Mouse (Mus musculus) neural tube, embryonic 15.5 days (tissue): ENCODE data around the gene Prap1. TPM values are rescaled to one million over a fixed set of nuclear protein-coding genes. Genes with fewer than 3 reads are reported as not detected.

Source experiments
- ATAC-seq: fragments of 200-750 bp; cut with Nextera tagmentation; 2 replicates; pipeline ENCODE4 v1.8.0; 2017; ENCODE audit warnings: mild to moderate bottlenecking, moderate TSS enrichment, moderate library complexity; ENCODE audit not compliant: low FRiP score
- H3K27ac ChIP-seq: fragments of 300-500 bp; sonication (generic); replicated peaks from 2 replicates; pipeline ENCODE4 v1.5.1; 2015; ENCODE audit warnings: mild to moderate bottlenecking, inconsistent platforms
- H3K27me3 ChIP-seq: fragments of 300-500 bp; sonication (generic); replicated peaks from 2 replicates; pipeline ENCODE4 v1.6.1; 2015; ENCODE audit warnings: inconsistent platforms
- H3K36me3 ChIP-seq: fragments of 300-500 bp; sonication (generic); 2 replicates; pipeline ENCODE4 v1.6.1; 2015; ENCODE audit warnings: inconsistent platforms
- H3K4me1 ChIP-seq: fragments of 300-500 bp; sonication (generic); 2 replicates; pipeline ENCODE4 v1.6.1; 2015; ENCODE audit warnings: inconsistent platforms
- H3K4me2 ChIP-seq: fragments of 300-500 bp; sonication (generic); 2 replicates; pipeline ENCODE4 v1.6.1; 2015; ENCODE audit warnings: inconsistent platforms, mild to moderate bottlenecking, moderate library complexity
- H3K4me3 ChIP-seq: fragments of 300-500 bp; sonication (generic); replicated peaks from 2 replicates; pipeline ENCODE4 v1.5.1; 2015; ENCODE audit warnings: mild to moderate bottlenecking, inconsistent platforms
- H3K9ac ChIP-seq: fragments of 300-500 bp; sonication (generic); replicated peaks from 2 replicates; pipeline ENCODE4 v1.6.1; 2015; ENCODE audit warnings: mild to moderate bottlenecking, inconsistent platforms
- H3K9me3 ChIP-seq: fragments of 300-500 bp; sonication (generic); replicated peaks from 2 replicates; pipeline ENCODE4 v1.6.1; 2016; ENCODE audit warnings: inconsistent platforms
- WGBS: fragments of 180-500 bp; shearing (Covaris S2); methylation state at CpG from one replicate; pipeline ENCODE4 v1.1.7; 2015; ENCODE audit warnings: mixed read lengths; 5-methylcytosine and 5-hydroxymethylcytosine counted together
- polyA plus RNA-seq: library from polyadenylated mRNA; unstranded; fragments of >200 nt; fragmentation: Nextera tagmentation; extraction: Ambion mirVana; gene quantifications from 2 replicates; pipeline ENCODE4 v1.2.1, GENCODE M21; 2015

Prap1 gene
- polyA plus RNA-seq, 1 experiment from 2014 or later = not detected

DNA sequence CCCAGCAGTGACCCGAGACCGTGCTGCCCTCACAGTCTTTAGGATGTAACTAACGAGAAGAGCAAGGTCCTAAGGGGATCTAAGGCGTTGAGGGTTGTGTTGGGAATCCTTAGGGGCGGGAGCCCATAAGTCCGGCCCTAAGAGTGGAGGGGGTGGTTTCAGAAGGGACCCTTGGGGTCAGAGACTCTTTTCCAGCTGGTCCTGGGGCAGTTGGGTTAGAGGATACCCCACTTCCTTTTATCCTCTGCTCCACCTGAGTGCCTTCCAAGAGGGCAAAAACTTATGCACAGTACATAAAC lies 31.4 kb upstream of the Prap1 start:
- Histone ChIP-seq H3K4me1 (peaks cover 45% of the 10 kb centered on the region), H3K36me3 (no peaks in the 10 kb centered on the region), H3K27me3 (peaks cover 11% of the 10 kb centered on the region; the same call in 1 of the 2 replicates), H3K27ac (peak overlapping the region; percentile 45; the same call in 1 of the 2 replicates), H3K4me2 (peak overlapping the region; percentile 88), H3K4me3 (peak overlapping the region; percentile 39), H3K9me3 (no peaks in the 10 kb centered on the region), H3K9ac (peak overlapping the region; percentile 51)
- ATAC-seq = no peak
- 1% methylated on average over 6 of the region's 6 CpGs for WGBS

DNA sequence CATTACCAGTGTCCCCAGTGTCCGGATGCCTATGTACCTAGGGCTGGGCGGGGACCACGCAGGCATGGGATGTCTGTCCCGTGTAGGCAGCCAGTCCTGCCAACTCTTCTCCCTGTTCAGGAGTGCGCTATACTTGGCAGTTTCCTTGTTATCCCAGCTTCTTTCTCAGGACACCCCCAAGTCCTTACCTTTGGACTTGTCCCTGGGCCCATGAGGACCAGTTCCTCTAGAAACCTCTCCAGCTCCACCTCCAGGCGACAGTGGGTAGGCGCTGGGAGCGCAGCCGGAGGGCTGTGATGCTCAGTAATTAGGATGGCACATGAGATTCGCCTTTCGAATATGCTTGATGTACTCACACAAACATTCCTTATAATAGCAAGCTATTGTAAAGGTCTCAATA lies 30.9 kb upstream of the Prap1 start:
- Histone ChIP-seq H3K9me3 (no peaks in the 10 kb centered on the region), H3K36me3 (no peaks in the 10 kb centered on the region), H3K4me3 (no peak overlapping the region), H3K4me2 (no peak overlapping the region), H3K4me1 (peaks cover 42% of the 10 kb centered on the region), H3K27me3 (peaks cover 11% of the 10 kb centered on the region; the same call in 1 of the 2 replicates), H3K9ac (no peak overlapping the region), H3K27ac (no peak overlapping the region)
- ATAC-seq = no peak
- 5% methylated on average over 11 of the region's 11 CpGs for WGBS

DNA sequence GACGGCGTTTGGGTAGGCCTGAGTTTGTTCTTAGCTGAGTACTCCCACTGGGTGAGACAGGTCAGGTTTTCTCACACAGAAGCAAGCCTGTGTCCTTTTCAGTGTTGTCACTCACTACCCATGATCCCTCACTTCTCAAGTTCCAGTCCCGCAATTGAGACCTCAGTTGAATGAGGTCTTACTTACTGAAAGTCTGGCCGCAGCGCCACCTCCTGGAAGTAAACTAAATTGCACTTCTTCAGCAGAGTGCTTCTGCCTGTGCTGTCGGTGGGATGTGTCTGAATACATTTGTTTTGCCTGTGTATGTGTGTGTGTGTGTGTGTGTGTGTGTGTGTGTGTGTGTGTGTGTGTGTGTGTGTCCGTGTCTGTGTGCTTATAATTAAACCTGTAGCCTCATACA lies 30.1 kb upstream of the Prap1 start:
- Histone ChIP-seq H3K4me2 (no peak overlapping the region), H3K4me1 (peaks cover 35% of the 10 kb centered on the region), H3K27me3 (peaks cover 11% of the 10 kb centered on the region; the same call in 1 of the 2 replicates), H3K36me3 (no peaks in the 10 kb centered on the region), H3K9ac (no peak overlapping the region), H3K27ac (no peak overlapping the region), H3K4me3 (no peak overlapping the region), H3K9me3 (no peaks in the 10 kb centered on the region)
- no peak for ATAC-seq
- 21% methylated on average over 7 of the region's 7 CpGs for WGBS

GRCm38 (mm10) chr7:140067397-140067796 lies 25.8 kb upstream of the Prap1 start:
- Histone ChIP-seq H3K36me3 (peaks cover 34% of the 10 kb centered on the region), H3K27ac (no peak overlapping the region), H3K9ac (no peak overlapping the region), H3K27me3 (peaks cover 14% of the 10 kb centered on the region; the same call in 1 of the 2 replicates), H3K4me3 (no peak overlapping the region), H3K4me1 (no peaks in the 10 kb centered on the region), H3K9me3 (no peaks in the 10 kb centered on the region), H3K4me2 (no peak overlapping the region)
- no peak for ATAC-seq
- WGBS = 75% methylated on average over 6 of the region's 6 CpGs

GRCm38 (mm10) chr7:140070042-140070711 lies 23.0 kb upstream of the Prap1 start:
- Histone ChIP-seq H3K4me2 (peak overlapping the region; percentile 42), H3K36me3 (peaks cover 50% of the 10 kb centered on the region), H3K9me3 (no peaks in the 10 kb centered on the region), H3K4me3 (peak overlapping the region; percentile 12; the same call in 1 of the 2 replicates), H3K4me1 (no peaks in the 10 kb centered on the region), H3K9ac (peak overlapping the region; percentile 23; the same call in 1 of the 2 replicates), H3K27ac (no peak overlapping the region), H3K27me3 (peaks cover 17% of the 10 kb centered on the region; the same call in 1 of the 2 replicates)
- ATAC-seq = no peak
- WGBS = 39% methylated on average over 38 of the region's 39 CpGs

GRCm38 (mm10) chr7:140077698-140078097 lies 15.5 kb upstream of the Prap1 start:
- Histone ChIP-seq H3K9ac (no peak overlapping the region), H3K27ac (no peak overlapping the region), H3K4me3 (no peak overlapping the region), H3K4me2 (no peak overlapping the region), H3K36me3 (peaks cover 18% of the 10 kb centered on the region), H3K27me3 (peaks cover 10% of the 10 kb centered on the region; the same call in 1 of the 2 replicates), H3K4me1 (peaks cover 26% of the 10 kb centered on the region), H3K9me3 (no peaks in the 10 kb centered on the region)
- ATAC-seq = no peak
- WGBS = 81% methylated on average over 6 of the region's 6 CpGs

DNA sequence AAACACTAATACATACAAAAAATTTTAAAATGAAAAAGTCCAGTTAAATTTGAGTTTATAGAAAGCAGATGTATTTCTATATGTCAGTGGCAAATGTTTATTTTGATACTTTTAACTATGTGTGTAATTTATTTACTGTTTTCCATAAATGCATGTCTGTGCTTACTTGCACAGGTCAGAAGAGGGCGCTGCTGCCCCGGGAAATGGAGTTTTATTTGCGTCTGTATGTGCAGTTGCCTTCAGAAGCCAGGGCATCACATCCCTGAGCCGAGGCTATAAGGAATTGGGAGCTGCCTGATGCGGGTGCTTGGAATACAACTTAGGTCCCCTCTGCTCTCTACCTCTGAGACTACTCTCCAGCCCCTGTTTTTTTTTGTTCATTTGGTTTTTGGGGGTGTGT lies 14.5 kb upstream of the Prap1 start:
- peak overlapping the region; percentile 71; the same call in 1 of the 2 replicates for H3K4me2 ChIP-seq
- H3K27ac ChIP-seq = peak overlapping the region; percentile 37; the same call in 1 of the 2 replicates

DNA sequence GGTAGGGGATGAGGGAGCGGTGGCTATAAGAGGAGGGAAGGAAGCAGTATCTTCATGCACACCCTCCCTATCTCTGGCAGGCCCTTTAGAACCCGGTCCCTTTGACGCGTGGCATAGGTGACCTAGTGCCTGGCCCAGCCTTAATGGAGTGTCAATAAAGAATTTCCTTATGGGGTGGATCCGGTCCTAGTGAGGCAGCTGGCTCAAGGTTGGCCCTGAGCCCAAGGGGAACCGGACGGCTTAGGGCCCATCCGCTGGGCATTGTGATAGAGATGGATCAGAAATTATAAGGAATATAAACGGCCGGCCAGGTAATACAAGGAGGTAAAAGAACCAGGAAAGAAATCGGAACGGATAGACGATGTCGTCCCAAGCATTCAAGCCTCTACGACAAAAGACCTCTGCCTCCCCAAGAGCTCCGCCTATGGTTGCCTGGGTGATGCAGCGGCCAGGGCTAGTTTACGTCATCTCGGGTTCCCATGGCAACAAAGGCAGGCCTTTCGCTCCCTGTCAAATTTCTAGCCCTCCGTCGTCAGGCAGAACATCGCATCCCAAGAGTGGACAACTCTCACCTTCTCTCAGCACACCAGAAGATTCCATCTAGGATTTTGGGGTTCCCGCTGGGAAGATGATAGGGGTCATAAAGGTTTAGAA lies 12.6 kb upstream of the Prap1 start:
- ATAC-seq = peak; percentile 79
- H3K4me2 ChIP-seq = peak overlapping the region; percentile 71
- H3K27me3 ChIP-seq = no peaks in the 10 kb centered on the region
- H3K27ac ChIP-seq = peak overlapping the region; percentile 94
- peaks cover 5% of the 10 kb centered on the region; the same call in 1 of the 2 replicates for H3K36me3 ChIP-seq
- peaks cover 30% of the 10 kb centered on the region for H3K4me1 ChIP-seq
- WGBS = 1% methylated on average over 24 of the region's 24 CpGs
- no peaks in the 10 kb centered on the region for H3K9me3 ChIP-seq
- H3K4me3 ChIP-seq = peak overlapping the region; percentile 49
- peak overlapping the region; percentile 76 for H3K9ac ChIP-seq

More for the DNA sequence above, 14.5 kb upstream of the Prap1 start:
- 4% methylated on average over 5 of the region's 5 CpGs for WGBS
- Histone ChIP-seq H3K27me3 (0 out of 2 replicates have a peak, but pooled peaks cover 3% of the 10 kb centered on the region), H3K4me1 (peaks cover 30% of the 10 kb centered on the region), H3K4me3 (no peak overlapping the region), H3K9me3 (no peaks in the 10 kb centered on the region), H3K9ac (no peak overlapping the region), H3K36me3 (peaks cover 8% of the 10 kb centered on the region; the same call in 1 of the 2 replicates)
- ATAC-seq = no peak

- Histone ChIP-seq H3K4me1 (peaks cover 30% of the 10 kb centered on the region), H3K27ac (peak overlapping the region; percentile 94), H3K4me3 (peak overlapping the region; percentile 49), H3K9me3 (no peaks in the 10 kb centered on the region), H3K27me3 (no peaks in the 10 kb centered on the region), H3K36me3 (no peaks in the 10 kb centered on the region), H3K4me2 (peak overlapping the region; percentile 71), H3K9ac (peak overlapping the region; percentile 76)
- WGBS = 9% methylated on average over 20 of the region's 20 CpGs
- peak; percentile 69 for ATAC-seq
These were observed 11.6 kb upstream of the Prap1 start for GRCm38 (mm10) chr7:140081408-140082241.

DNA sequence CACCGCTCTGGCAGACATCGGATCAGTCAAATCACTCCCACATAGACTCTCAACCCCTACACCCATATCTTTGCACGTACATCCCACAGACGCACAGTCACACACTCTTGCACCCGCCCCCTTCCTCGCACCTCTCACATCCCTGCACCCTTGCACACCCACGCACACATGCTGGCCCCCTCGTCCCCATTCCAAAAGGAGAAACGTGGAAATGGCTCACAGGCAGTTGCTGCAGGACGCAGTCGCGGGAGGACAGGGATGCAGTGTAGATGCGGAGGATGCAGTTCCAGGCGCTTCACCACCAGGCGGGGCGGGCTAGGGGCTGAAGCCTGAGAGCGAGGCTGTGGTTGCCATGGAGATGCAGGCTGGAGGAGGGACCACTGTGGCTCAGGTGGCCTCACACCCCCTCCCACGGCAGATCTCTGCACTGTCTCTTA lies 10.9 kb upstream of the Prap1 start, which contains the start of gene Caly:
Caly (minus strand) TSS at position 307 of the 437 bp plus-strand sequence.
- no peaks in the 10 kb centered on the region for H3K36me3 ChIP-seq
- no peaks in the 10 kb centered on the region for H3K9me3 ChIP-seq
- H3K9ac ChIP-seq = peak within 1 kb of the TSS; percentile 76
- peak; percentile 91 for ATAC-seq
- peaks cover 30% of the 10 kb centered on the region for H3K4me1 ChIP-seq
- 5% methylated on average over 18 of the region's 18 CpGs for WGBS
- no peaks in the 10 kb centered on the region for H3K27me3 ChIP-seq
- peak within 1 kb of the TSS; percentile 94 for H3K27ac ChIP-seq
- peak within 1 kb of the TSS; percentile 49 for H3K4me3 ChIP-seq
- H3K4me2 ChIP-seq = peak within 1 kb of the TSS; percentile 71

DNA sequence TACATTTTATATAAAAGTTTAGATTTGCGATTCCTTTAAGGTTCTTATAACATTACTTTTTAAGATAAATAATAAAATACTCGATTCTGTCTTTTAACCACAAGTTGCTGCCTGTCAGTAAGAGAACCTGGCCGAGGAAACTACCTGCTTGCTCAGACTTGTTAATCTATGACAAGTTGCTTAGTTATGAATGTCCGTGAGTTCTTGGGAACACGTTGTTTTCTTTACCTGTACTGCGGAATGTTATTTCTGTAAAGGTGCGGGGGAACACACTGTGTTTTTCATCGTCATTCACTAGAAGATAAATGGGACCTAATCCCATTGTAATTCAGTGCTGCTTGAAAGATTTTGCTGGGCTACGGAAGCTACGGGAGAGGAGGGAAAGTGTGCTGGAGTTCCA lies 2.6 kb upstream of the Prap1 start:
- no peaks in the 10 kb centered on the region for H3K9me3 ChIP-seq
- H3K27ac ChIP-seq = no peak overlapping the region
- no peaks in the 10 kb centered on the region for H3K36me3 ChIP-seq
- no peak overlapping the region for H3K9ac ChIP-seq
- no peak overlapping the region for H3K4me2 ChIP-seq
- no peak for ATAC-seq
- H3K4me1 ChIP-seq = no peaks in the 10 kb centered on the region
- 84% methylated on average over 10 of the region's 10 CpGs for WGBS
- no peaks in the 10 kb centered on the region for H3K27me3 ChIP-seq
- no peak overlapping the region for H3K4me3 ChIP-seq
